Comparison of ENCODE assay signal across 8 mouse cellular contexts in genomic region chr13:23683755-23684281, GRCm38 (mm10). TPM values are rescaled to one million over a fixed set of nuclear protein-coding genes. Genes with fewer than 3 reads are reported as not detected.
A peak's percentile ranks its signal among the peaks of the same experiment; 100 is the strongest.
DNase-seq lines count a peak whose midpoint lies in the region; ATAC-seq and TF ChIP-seq lines count a peak whose summit lies in the region.

Hist1h2ac (minus strand) TSS chr13:23683948.
Hist1h2bc (plus strand) TSS chr13:23684199.

- 0% methylated on average over 32 of the region's 32 CpGs for WGBS in forebrain, embryonic 15.5 days
- under 1% methylated on average over 32 of the region's 32 CpGs for WGBS in lung, adult 2 months

- TF ChIP-seq CTCF in lung, adult 2 months (IDR thresholded peaks at IDR 0.05; ENCODE audit: insufficient read depth, low read length), result no peak

- peak; percentile 41; the same call in 1 of the 2 replicates for TF ChIP-seq POLR2A in lung, adult 2 months (IDR thresholded peaks at IDR 0.05; ENCODE audit: borderline replicate concordance, extremely low read depth, low read depth, low read length)

- in situ Hi-C loops in ES-E14 (cut with MboI; ENCODE audit: low sequenced_read_pairs in 2 of 2, unreplicated experiment in 2 of 2), result loop anchor here (5.0 to 25.0 kb wide), 2 partner anchors 52 to 1647 kb away; partner anchors contain the start of genes Hist1h2ag (in 1 of the 2), Hist1h2ah (in 1 of the 2), Hist1h2bj (in 1 of the 2) and Hist1h2bk (in 1 of the 2)

- DNase-seq in ES-E14 (ENCODE audit: low read depth, low spot score), result peak; percentile 93
- DNase-seq in cerebellum, adult 11 months, result peak; percentile 76
- DNase-seq in heart, postnatal 25 days (ENCODE audit: low spot score), result peak; percentile 74
- DNase-seq in layer of hippocampus, adult 18-20 months (ENCODE audit: low spot score in 2 of 2), result peak; percentile 85 to 93
- DNase-seq in lung, adult 2 months, result peak; percentile 79
- peak; percentile 69 to 81 for DNase-seq in thymus, adult 18-20 months

- peak within 1 kb of the TSS; percentile 56 to 71 for H3K4me3 ChIP-seq in ES-E14 (ENCODE audit: insufficient read depth in 1 of 2, low read depth in 1 of 2, low read length in 2 of 2, poor library complexity in 1 of 2, severe bottlenecking in 1 of 2)
- peak within 1 kb of the TSS; percentile 53 for H3K4me3 ChIP-seq in forebrain, embryonic 15.5 days
- peak within 1 kb of the TSS; percentile 85 for H3K4me3 ChIP-seq in lung, adult 2 months (replicated peaks; ENCODE audit: extremely low read depth, low read depth, low read length)

- no peaks in the 10 kb centered on the region for H3K27me3 ChIP-seq in forebrain, embryonic 15.5 days

- intact Hi-C loops in heart, postnatal 25 days (cut with DNase I), result loop anchor here (2.0 to 10.0 kb wide), 6 partner anchors 51 to 1969 kb away; partner anchors contain the start of genes Hist1h1c, Hist1h1e, Hist1h2ah and Hist1h2ai

- no peaks in the 10 kb centered on the region for H3K36me3 ChIP-seq in ES-E14 (ENCODE audit: control insufficient read depth, insufficient read depth, low read length, poor library complexity, severe bottlenecking)
- no peaks in the 10 kb centered on the region for H3K36me3 ChIP-seq in forebrain, embryonic 15.5 days

- H3K9ac ChIP-seq in ES-E14 (ENCODE audit: insufficient read depth, low read depth, low read length, poor library complexity, severe bottlenecking), result peak within 1 kb of the TSS; percentile 79
- H3K9ac ChIP-seq in forebrain, embryonic 15.5 days (replicated peaks), result peak within 1 kb of the TSS; percentile 71

- H3K9me3 ChIP-seq in ES-E14 (ENCODE audit: control insufficient read depth, insufficient read depth, low read depth, low read length), result no peaks in the 10 kb centered on the region
- no peaks in the 10 kb centered on the region for H3K9me3 ChIP-seq in forebrain, embryonic 15.5 days

- ATAC-seq in forebrain, embryonic 15.5 days (replicated peaks), result peak; percentile 99
- peak; percentile 91 for ATAC-seq in neutrophil, adult 5-6 weeks (ENCODE audit: extremely low read depth, insufficient number of reproducible peaks, low FRiP score, poor library complexity, severe bottlenecking)

- H3K4me1 ChIP-seq in ES-E14 (ENCODE audit: control insufficient read depth in 2 of 2, insufficient read depth in 2 of 2, low read length in 2 of 2, poor library complexity in 1 of 2), result peaks cover 0 to 4% of the 10 kb centered on the region in 2 experiments; a peak in 1 of 4 replicates
- peaks cover 29% of the 10 kb centered on the region for H3K4me1 ChIP-seq in forebrain, embryonic 15.5 days
- peaks cover 6% of the 10 kb centered on the region for H3K4me1 ChIP-seq in lung, adult 2 months (ENCODE audit: control insufficient read depth, insufficient read depth, low read length)

- peak within 1 kb of the TSS; percentile 86 for H3K27ac ChIP-seq in ES-E14 (ENCODE audit: insufficient read depth, low read depth, low read length, poor library complexity, severe bottlenecking)
- H3K27ac ChIP-seq in forebrain, embryonic 15.5 days (replicated peaks), result peak within 1 kb of the TSS; percentile 98

- H3K4me2 ChIP-seq in forebrain, embryonic 15.5 days (replicated peaks), result peak within 1 kb of the TSS; percentile 77

TF ChIP-seq in ES-E14, 5 proteins besides CTCF, POLR2A, EP300 and RAD21:
- TF ChIP-seq HCFC1 (IDR thresholded peaks at IDR 0.05; ENCODE audit: borderline replicate concordance, insufficient read depth, low read length) (no peak), ZNF384 (IDR thresholded peaks at IDR 0.05; ENCODE audit: low read depth, low read length) (peak; percentile 47; the same call in 1 of the 2 replicates), CHD2 (IDR thresholded peaks at IDR 0.05; ENCODE audit: low read depth, low read length) (peak; percentile 87; the same call in 1 of the 2 replicates), MAFK (IDR thresholded peaks at IDR 0.05; ENCODE audit: insufficient read depth, low read depth, low read length) (no peak), ZC3H11A (IDR thresholded peaks at IDR 0.05; ENCODE audit: borderline replicate concordance, low read depth, low read length) (no peak)

RNA-seq across cellular contexts. Expression of gene Hist1h2ac, which starts in this region (rescaled TPM):
- total RNA-seq in ES-E14 (2012; rRNA removed), result 112 and 141 TPM in 2 replicates
- 1.0 and 1.1 TPM in 2 replicates for polyA plus RNA-seq in forebrain, embryonic 15.5 days (2015; fragmentation: Nextera tagmentation; extraction: Ambion mirVana)
- 1 to 10 TPM; 1.5 to 1.9 TPM for total RNA-seq in heart, postnatal 25 days (2021)
- 1 to 10 TPM; 2.3 to 3.4 TPM for total RNA-seq in layer of hippocampus, adult 18-20 months (2021)
- 0.45 and 0.61 TPM in 2 replicates for polyA plus RNA-seq in lung, adult 2 months (2012; rRNA removed)
- total RNA-seq in neutrophil, adult 5-6 weeks (2017), result 18.7 and 20.1 TPM in 2 replicates

RNA-seq across cellular contexts. Expression of gene Hist1h2bc, which starts in this region (rescaled TPM):
- total RNA-seq in ES-E14 (2012; rRNA removed), result 355 and 545 TPM in 2 replicates
- 33.7 and 35.6 TPM in 2 replicates for polyA plus RNA-seq in forebrain, embryonic 15.5 days (2015; fragmentation: Nextera tagmentation; extraction: Ambion mirVana)
- total RNA-seq in heart, postnatal 25 days (2021), result 10 to 100 TPM; 73.7 to 74.9 TPM
- 10 to 100 TPM; 53.5 to 63.1 TPM for total RNA-seq in layer of hippocampus, adult 18-20 months (2021)
- 142 and 182 TPM in 2 replicates for polyA plus RNA-seq in lung, adult 2 months (2012; rRNA removed)
- 139 and 146 TPM in 2 replicates for total RNA-seq in neutrophil, adult 5-6 weeks (2017)

Comparison
In these comparisons a context has a peak if more than half of its experiments do, and no peak if none do; other contexts are left out.
1. Peak in every context shown above with its lines: DNase-seq, ATAC-seq, H3K4me3 ChIP-seq and H3K27ac ChIP-seq.